Mouse (Mus musculus): ENCODE measurements around the gene Esrrb. TPM values are rescaled to one million over a fixed set of nuclear protein-coding genes. Genes with fewer than 3 reads are reported as not detected.
A peak's percentile ranks its signal among the peaks of the same experiment; 100 is the strongest.

Gene Esrrb
- total RNA-seq, 1 experiment from 2014 or later, result 0.06 TPM

DNA sequence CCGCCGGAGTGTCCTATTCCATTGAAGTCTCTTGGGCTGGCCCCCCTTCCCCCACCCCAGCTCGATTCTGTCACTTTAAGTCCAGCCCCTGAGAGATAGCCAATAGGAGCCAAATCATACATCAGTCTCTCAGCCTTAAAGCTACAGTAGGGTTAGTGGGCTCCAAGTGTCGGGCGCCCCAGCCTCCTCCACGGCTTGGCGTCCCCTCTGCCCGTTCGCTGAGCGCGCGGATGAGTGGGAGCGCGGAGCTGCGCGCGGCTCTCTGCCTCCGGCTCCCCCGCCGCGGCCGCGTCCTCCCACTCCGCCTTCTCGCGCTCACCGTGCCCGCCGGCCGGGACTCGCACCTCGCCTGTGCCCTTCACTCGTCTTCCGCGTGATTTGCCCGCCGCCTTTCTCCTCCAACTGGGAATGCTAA lies 60.6 kb downstream of the Esrrb start:
- peak; percentile 29 for DNase-seq

DNA sequence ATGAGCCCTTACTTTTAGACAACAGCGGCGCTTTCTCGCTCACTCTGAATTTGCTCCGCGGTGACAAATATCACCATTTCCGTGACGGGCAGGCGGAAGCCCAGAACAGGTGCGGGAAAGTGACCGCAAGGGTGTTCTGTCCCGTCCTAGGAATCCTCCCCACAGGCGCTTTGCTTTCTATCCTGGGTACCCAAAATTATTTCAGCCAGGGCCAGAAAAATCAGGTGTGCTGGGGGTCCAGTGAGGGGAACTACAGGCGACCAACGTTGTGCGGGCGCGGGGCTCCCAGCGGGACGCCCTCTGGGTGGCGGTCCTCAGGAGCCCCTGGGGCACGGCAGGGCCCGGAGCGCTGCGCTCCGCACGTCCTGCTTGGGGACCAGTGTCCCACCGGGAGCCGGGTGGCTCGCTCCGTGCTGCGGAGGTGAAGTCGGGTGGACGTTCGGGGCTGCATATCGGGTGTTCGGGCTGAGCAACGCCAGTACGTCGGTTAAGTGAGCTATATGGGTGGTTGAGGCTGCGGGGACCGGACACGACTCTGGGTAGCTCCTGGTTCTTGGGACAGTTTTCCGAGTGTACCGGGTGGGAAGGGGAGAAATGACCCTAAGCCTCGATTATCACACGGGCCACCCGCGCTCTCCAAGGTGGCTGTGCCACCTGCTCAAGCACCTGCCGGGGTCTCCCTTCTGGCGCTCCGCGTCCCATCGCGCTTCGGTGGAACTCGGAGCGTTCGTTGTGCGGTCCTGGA lies 61.4 kb downstream of the Esrrb start:
- DNase-seq, result no peak

DNA sequence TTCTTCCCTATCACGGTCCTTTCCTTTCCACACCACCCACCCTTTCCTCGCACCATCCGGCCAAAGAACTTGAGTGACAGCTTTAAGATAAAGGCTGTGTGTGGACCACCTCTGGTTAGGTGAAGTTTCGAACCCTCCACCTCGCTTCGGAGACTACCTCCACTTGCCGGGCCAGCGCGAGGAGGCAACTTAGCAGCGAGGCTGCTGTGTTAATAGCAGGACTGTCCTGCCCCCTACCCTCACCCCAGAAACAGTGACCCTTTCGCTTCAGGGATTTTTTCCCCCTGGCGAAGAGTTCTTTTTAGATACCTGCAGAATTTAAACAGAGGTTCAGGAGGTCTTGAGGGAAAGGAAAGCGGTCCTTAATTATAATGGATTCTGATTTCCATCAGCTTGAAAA lies 62.2 kb downstream of the Esrrb start:
- DNase-seq, result no peak

DNA sequence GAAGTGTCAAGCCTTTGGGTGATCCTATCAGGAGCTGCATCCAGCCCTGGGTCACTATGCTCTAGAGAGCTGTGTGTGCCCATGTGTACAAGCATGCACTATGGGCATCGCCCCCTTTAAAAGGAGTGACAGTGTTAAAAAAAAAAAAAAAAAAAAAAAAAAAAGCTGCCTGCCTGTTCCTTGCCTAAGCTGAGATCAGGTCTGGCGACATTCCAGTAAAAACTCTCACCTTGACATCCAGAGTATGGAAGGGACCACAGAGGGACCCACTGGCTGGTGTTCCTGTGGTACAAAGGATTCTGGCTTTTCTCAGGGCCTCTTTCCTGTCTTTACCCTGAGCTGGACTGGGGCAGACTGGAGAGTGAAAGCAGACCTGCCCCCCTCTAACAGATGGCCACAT lies 66.7 kb downstream of the Esrrb start:
- no peak for DNase-seq

DNA sequence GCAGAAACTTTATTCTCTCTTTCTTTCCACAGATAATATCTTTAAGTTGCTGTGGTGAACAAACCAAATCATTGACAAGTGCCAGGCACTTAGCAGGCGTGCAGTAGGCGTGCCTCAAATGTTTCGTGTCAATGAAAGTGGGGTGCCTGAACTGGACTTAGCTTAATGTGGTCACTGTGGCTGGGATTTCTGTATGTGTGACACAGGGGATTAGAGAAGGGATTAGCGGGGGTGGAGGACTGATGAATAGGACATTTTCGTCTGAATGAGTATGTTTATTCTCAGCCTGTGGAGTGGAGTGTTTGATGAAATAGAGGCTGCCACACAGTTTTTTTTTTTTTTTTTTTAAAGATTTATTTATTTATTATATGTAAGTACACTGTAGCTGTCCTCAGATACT lies 70.8 kb downstream of the Esrrb start:
- DNase-seq, result no peak

DNA sequence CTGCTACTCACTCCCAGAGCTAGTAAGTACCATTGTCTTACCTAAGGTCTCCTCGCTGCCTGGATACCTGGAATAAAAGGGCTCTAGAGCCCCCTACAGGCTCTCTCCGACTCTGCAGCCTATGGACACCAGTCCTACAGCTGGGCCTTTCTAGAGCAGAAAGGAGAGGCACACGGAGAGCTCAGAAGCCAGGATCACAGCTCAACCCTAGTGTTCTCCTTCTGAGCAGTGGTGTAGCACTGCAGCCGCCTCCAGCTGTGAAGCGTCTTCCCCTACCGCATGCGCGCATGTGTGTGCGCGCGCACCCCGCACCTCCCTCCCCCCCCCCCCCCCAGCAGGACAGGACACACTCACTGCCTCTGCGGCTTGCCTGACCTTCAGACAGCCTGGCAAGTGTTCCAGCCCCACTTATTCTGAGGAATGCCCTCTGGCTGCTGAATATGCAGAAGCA lies 72.5 kb downstream of the Esrrb start:
- peak; percentile 58 for DNase-seq

DNA sequence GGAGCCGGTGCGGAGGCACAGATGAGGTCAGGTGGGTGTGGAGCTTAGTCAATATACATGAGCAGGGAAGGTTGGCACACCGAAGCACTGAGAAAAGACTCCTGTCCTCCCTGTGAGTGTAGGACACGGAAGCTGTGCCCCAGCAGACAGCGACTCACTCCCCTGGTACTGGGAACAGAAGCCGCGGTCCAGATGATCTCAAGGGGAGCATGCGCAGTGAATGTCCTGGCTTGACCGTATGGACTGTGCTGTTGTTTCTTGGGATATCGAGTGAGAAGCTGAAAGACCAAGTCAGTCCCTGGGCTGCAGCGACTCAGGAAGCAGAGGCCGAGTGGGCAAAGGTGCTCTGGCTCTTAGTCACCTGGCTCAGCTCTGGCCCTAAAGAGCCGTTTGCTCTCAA lies 74.7 kb downstream of the Esrrb start:
- DNase-seq, result no peak

DNA sequence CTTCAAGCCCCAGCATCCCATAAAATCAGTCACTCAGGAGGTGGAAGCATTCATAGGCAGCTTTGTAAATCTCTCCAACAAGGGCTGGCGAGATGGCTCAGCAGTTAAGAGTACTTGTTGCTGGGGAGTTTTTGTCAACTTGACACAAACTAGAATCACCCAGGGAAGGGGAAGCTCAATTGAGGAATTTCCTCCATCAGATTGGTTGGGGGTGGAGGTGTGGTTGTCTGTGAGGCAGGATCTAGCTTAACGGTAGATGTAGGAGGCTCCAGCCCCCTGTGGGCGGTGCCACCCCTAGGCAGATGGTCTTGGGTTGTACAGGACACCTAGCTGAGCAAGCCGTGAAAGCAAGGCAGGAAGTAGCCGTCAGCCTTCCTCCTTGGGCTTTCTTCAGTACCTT lies 89.9 kb downstream of the Esrrb start:
- no peak for DNase-seq

DNA sequence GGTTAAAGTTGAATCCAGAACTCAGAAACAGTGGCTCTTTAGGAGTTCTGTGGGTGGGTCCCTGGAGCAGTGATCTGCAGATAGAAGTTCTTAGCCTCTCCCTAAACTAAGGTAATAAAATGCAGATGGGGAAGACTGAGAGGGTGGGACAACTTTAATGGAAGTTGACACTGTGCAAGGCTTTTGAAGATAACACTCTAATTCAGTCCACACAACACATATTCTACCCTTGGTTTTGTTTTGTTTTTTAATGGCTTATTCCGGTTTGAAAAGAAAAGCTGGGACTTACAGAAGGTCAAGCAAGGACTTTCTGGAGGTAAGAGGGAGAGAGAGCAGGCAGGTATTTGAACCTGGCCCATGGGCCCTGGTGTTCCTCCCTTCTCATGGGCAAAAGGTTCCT lies 94.1 kb downstream of the Esrrb start:
- no peak for DNase-seq

DNA sequence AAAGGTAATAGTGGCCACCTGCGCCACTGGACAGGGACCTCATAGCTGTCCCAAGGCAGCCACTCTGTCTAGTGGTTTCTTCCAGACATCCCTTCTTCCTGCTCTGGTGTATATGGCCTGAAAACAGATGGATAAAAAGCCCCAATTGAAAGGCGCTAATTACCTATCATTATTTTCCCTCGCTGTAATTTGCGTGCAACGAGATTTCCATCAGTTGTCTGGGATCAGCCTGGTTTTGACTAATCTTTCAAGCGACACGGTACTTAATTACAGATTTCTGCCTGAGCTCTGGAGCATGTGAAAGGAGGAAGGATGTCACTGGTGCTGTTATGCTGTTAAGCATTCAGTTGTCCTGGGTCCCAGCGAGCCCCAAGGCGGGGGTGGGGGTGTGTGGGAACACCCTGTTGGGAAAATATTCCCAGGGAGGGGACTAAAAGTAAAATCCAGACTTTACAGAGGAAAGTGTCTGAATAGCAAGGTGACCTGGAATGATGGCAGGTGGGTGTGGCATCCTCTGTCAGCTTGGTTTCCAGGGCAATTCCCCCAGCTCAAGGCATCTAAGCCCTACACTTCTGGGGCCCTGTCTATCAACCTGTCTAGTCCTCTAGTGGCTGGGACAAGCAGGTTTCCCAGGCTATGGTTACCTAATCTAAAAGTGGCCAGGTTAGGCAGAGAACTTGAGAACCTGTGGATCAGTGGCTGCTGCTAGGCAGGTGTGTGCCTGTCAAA lies 102.0 kb downstream of the Esrrb start:
- DNase-seq, result no peak

DNA sequence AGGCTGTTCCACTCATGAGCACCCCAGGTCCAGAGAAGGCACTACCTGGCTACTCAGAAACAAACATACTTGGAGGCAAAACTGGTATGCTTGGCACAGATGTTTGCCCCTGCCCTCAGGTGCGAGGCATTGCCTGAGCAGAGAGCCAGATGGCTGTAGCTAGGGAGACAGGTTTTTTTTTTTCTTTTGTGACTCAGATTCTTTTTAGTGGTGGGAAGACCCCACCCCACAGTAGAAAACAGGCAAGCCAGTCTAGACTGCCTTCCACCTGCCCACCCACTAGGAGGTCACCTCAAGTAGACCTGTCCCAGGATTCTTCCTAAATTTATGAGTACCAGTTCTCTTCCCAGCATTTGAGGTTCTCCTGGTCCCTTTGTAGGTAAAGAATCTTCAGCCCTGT lies 103.5 kb downstream of the Esrrb start:
- DNase-seq, result no peak

DNA sequence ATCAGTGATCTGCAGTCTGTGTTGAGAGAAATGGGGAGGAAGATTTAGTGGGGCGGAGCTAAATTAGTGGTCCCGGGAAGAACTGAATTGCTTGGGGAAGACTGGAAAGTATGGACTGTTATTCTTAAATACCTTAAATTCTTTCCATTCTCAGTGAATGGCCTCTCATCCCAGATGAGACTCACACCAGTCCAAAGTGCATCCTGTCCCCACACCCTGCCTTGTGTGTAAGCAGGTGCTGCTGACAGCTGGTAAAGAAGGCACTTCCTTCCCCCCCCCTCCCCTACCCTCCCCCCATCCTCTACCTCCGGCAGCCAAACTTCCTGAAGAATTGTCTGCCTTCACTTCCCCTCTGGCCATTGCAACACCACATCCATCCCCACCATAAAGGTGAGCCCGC lies 105.3 kb downstream of the Esrrb start:
- DNase-seq, result no peak

DNA sequence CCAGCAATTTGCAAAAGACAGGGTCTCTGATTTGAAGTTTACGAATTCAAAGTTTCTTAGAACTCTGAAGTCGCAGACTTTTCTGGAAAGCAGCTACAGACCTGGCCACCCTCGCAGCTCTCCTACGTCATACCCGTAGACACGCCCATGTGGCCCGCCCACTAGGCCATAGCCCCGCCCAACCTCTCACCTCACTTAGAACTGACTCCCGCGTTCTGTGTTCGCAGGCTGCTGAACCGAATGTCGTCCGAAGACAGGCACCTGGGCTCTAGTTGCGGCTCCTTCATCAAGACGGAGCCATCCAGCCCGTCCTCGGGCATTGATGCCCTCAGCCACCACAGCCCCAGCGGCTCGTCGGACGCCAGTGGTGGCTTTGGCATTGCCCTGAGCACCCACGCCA lies 109.0 kb downstream of the Esrrb start:
- no peak for DNase-seq

DNA sequence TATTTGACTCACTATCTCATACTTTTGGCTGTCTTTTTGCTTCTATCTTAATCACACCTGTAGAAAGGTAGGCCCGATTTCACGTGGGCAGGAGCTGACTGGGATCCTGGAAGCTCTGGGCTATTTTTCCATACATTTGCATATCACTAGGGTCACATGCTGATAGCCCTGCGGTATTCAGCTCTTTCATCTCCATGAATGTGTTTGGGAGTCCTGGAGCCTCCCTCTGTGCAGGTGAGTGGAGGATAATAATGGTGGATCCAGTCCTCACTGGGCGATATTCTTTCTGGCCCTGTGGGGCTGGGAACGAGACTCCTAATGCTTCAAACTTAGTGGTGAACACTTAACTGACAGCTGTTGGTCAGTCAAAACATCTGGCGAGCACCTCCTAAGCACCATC lies 110.0 kb downstream of the Esrrb start:
- DNase-seq, result no peak

DNA sequence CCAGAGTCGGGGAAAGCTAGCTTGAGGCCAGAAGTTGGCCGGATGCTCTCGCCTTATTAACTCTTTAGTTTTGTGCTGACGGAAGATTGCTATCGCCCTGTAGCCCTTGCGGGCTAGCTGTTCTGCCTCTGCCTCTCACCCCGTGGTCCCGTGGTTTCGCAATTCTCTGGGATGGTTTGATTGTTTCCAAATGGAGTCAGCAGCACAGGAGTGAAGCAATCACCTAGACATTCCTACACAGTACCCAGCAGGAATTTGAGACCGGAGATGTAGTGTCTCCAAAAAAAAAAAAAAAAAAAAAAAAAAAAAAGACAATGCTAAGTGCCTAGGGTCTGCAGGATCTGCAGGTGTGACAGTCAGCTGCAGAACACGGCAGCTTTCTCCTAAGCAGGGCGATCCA lies 112.7 kb downstream of the Esrrb start:
- no peak for DNase-seq

DNA sequence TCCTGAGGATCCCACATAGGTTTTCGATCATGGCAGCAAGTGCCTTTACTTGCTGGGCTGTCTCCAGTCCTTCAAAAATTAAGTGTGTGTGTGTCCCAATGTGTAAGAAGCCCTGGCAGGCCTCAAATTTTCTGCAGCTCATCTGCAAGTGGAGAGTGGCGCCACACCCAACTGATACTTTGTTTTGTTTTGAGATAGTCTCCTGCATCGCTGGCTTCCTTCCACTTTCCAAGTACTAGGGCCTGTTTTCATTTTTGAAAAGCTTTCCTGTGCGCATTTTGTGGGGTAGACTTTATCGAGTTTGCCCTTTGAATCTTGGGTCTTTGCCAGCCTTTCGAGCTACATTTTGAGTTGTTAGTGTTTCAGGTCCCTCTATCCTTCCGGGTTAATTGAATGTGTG lies 115.1 kb downstream of the Esrrb start:
- no peak for DNase-seq

DNA sequence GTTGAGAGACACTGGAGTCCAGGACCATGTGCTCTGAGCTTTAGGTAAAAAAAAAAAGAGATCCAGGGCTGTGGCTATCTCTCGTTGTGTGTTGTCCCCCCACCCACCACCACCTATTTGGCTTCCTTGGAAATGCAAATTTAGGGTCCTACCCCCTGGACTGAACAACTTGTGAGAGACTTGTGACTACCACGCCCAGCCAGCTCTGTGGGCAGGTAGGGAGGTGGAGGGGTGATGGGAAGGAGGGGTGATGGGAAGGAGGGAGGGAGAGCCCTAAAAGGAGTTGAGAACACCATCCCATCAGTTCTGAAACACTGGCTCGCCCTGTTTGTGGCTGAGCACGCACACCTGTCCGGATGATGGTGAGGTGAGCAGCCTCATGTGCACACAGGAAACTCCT lies 118.0 kb downstream of the Esrrb start:
- DNase-seq, result no peak

DNA sequence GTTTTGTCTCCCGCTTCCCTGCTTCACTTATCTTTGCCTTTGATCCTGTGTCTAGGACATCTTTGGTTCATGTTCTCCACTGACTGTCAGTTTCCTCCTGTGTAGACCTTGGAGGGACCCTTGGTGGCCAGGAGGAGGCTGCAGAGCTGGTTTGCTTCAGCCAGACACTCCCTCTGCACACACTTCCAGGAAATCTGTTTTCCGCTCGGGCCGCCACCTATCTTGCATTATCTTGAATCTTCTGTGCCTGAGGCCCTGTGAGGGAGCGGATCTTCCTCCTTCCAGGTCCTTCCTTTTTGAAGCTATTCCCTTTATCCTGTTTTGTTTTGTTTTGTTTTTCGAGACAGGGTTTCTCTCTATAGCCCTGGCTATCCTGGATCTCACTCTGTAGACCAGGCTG lies 121.1 kb downstream of the Esrrb start:
- DNase-seq, result no peak

DNA sequence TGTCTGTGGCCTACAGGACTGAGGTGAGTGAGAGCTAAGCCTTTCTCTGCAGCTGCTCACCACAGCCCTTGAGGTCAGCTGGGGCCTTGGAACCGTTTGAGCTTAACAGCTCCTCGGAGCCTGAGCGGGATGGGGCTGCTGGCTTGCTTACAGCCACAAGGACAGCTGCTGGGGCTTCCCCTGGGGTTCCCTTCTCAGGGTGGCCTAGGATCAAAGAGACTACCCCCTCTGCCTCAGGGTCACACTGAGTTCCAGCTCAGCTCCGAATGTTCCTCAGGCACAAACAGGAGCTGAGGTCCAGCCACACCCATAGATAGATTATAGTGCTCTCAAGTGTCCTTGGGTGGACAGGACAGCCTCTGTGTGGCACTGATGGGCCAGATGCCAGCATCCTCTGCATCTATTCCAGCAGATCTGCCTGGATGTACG lies 122.5 kb downstream of the Esrrb start:
- DNase-seq, result peak; percentile 53

DNA sequence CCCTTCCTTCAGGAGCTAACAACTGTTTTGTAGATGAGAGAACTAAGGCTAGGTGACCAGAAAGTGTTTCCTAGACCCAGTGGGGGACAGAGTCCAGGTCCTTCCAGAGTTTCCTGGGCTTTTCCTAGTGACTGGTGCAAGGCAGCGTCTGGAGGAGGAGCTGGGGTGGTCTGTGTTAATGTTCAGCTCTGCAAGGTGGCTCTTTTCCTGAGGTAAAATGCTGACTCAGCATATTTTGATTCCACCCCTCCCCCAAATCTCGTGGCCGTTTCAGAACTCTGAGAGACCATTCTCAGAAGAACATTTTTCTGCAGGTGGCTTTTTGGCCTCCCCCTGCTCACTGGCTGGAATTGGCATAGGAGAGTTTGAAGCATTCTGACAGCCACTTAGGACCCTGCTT lies 127.1 kb downstream of the Esrrb start:
- no peak for DNase-seq

DNA sequence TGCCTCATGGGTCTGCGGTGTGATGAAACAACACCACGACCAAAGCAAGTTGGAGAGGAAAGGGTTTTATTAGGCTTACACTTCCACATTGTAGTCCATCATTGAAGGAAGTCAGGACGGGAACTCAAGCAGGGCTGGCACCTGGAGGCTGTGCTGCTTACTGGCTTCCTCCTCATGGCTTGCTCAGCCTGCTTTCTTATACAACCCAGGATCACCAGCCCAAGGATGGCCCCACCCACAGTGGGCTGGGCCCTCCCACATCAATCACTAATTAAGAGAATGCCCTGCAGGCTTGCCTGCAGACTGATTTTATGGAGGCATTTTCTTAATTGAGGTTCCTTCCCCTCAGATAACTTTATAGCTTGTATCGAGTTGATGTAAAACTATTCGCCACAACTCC lies 129.1 kb downstream of the Esrrb start:
- DNase-seq, result no peak

DNA sequence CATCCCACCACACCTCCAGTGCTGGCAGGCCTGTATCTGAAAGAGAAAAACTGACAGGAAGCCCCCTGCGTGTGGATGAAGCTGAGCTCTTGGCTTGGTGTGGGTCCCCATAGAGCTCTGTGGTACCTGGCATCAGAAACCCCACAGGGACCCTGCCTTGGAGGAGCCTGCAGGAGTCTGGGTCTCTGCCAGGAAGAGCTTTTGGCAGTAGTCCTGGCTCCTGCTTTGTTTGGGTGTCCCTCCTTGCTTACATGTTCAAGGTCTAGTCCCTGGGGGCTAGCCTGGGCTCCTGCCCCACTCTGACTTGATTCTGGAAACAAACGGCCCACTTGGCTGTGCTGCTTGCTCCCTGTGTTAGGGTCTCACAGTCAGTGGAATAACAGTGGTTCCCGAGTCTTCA lies 130.6 kb downstream of the Esrrb start:
- peak; percentile 39 for DNase-seq

DNA sequence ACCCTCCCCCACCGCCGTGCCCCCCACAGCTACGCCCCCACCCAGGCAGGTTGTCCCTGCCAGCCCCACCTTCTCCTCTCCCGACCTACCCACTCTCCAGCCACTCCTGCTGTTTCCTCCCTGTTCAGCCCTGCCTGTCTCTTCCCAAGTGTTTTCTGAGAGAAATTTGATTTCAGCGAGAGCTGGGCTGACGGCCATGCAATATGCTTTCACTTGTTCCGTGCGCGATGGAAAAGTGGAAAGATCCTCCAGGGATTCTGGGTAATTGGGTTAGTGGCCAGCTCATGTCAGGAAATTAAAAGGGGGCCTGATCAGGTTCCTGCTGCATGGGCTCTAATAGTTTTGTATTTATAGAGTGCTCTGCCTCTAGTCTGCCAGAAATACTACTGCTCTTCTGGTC lies 131.9 kb downstream of the Esrrb start:
- no peak for DNase-seq

DNA sequence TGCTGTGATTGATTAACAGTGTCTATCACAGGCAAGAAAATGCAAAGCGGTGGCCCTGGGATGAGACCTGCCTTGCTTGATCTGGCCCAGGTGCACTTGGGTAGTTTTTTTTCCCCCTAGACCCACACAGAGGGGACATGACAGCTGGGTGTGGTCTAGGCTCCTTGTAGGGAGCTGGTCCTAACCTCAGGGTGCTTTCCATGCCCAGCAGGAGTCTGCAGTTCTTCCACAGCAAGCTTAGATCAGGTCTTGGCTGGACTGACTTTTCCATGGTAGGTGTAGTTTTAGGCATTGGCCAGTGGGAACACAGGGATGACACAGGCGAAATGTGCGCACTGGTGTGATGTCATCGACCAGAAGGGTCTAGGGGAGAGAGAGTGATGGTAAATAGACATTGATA lies 136.2 kb downstream of the Esrrb start:
- no peak for DNase-seq

All from adrenal gland, postnatal 25 days (tissue).